Mouse (Mus musculus) embryonic facial prominence, embryonic 11.5 days (tissue): ENCODE measurements around the gene Gm17374. TPM values are rescaled to one million over a fixed set of nuclear protein-coding genes. Genes with fewer than 3 reads are reported as not detected.

ENCODE experiments used
- polyA plus RNA-seq: library from polyadenylated mRNA; unstranded; fragments of >200 nt; fragmentation: Nextera tagmentation; extraction: Ambion mirVana; gene quantifications from 2 replicates; pipeline ENCODE4 v1.2.1, GENCODE M21; 2014

Gm17374 gene
- polyA plus RNA-seq, 1 experiment from 2014 or later, result not detected

Other genes starting within 250 kb of the Gm17374 start
- 20.9 and 21.1 TPM in 2 replicates for gene Tasp1, start 85.2 kb upstream of the Gm17374 start, polyA plus RNA-seq
- gene Esf1, start 18.5 kb downstream of the Gm17374 start, polyA plus RNA-seq, result 27.9 and 29.0 TPM in 2 replicates
- 35.8 and 38.5 TPM in 2 replicates for gene Ndufaf5, start 18.6 kb downstream of the Gm17374 start, polyA plus RNA-seq
- gene Sel1l2, start 237.7 kb downstream of the Gm17374 start, polyA plus RNA-seq, result not detected in 2 replicates
- 32.3 and 33.8 TPM in 2 replicates for gene Macrod2, start 243.3 kb downstream of the Gm17374 start, polyA plus RNA-seq